Mouse (Mus musculus): ENCODE measurements around the gene Atrn.
A peak's percentile ranks its signal among the peaks of the same experiment; 100 is the strongest.

Gene Atrn

DNA sequence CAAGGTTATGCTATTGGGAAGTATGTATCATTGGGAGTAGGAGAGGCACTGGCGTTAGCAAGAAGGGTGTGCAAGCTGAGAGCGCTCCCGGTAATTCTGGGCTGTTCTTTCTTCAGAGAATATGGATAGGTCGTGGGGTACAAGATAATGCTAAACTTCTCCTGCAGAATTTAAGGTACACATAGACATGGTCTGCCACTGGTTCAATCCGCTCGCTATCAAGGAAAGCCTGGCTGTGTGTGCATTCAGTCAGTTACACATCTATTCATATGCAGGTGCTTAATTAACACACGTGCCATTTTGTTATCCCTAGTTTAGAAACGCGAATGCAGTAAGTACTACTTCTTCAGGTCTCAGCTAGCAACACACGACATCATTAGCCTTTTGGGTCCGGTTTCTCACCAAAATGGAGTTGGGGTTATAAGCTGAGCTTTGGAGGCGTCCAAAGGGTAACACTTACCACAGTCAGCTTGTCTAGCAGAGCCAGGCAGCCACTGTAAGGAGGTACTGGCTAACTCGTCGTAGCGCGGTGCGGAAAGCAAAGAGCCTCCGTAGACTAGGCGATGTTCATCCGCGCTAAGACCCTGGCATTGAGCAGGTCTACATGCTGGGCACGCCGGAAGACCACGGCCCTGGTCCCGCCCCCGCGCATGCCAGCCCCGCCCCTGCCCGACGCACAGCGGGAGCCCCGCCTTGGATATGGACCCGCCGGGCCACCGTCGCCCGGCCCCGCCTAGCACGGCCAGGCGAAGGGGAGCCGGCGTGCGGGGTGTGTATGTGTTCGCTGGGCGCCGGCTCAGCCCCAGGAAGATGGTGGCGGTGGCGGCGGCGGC lies at the start of gene Atrn, which contains the start of gene 4930402H24Rik:
Atrn (plus strand) TSS at position 745 of the 833 bp plus-strand sequence.
4930402H24Rik (minus strand) TSS at position 656 of the 833 bp plus-strand sequence.
- DNase-seq (ENCODE audit: low read depth, low spot score) = peak; percentile 86

DNA sequence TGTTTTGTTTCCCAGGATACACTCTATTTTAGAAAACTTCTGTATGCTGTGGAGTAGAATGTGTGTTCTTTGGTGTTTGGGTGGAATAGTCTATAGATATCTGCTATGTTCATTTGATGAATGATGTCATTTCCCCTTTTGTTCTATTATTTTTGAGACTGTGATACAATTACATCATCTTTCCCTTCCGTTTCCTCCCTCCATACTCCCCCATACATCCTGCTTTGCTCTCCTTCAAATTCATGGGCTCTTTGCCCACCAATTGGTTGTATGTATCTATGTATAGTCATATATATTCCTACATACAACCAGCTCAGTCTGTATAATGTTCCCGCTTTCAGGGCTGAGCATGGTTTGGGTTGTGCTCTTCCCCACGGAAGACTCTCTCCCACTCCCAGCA lies 44.2 kb upstream of the Atrn start:
- no peak for DNase-seq (ENCODE audit: low read depth, low spot score)

DNA sequence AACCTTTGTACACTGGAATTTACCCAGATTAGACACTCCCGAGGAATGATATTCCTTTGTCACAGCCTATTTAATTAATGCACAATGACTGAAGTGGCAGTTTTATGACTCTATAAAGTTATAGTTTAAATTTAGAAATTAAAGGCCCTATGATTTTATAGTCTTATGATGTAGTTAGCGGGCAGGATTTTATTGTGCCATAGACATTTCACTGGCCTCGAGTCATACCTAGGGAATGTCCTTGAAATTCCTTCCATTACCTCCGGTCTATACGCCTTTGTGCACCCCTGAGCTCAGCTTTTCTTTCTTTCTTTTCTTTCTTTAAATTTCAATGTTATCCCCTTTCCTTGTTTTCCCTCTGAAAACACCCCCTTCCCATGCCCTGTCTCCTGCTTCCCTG lies 35.4 kb upstream of the Atrn start:
- no peak for DNase-seq (ENCODE audit: low read depth, low spot score)

DNA sequence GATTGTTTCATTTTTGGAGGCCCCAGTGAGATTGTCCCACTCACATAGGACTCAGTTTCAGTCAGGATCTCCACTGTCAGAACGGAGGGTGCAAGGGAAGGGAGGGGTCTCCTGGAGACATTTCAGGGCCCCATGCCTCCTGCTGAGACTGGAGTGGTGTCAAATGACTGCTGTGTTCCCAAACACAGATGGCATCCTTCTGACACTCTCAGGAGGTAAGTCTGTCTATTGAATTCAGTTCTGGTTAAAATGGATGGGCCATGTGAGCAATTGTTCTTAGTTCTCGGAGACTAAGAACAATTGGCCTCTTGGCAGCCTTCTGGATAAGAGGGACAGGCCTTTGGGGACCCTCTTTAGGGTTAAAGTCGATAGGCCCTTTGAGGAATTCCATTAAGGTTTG lies 28.9 kb upstream of the Atrn start:
- no peak for DNase-seq (ENCODE audit: low read depth, low spot score)

DNA sequence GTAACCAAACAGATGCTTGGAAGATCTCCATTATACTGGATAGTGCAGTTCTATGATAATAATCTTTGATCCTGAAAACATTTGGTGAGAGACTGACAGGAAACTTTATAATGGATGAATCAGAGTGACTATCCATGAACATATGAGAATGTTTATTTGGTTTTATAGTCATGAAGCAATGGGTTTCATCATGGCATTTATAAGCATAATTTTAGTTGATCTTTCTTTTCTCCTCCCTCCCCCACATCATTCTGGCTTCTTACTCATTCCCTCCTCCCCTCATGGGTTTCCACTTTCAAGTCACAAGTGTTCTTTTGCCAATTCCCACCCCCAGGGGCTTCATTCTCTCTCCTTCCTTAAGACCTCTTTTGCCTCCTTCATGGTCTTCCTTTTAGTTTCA lies 19.3 kb upstream of the Atrn start:
- DNase-seq (ENCODE audit: low read depth, low spot score) = no peak

DNA sequence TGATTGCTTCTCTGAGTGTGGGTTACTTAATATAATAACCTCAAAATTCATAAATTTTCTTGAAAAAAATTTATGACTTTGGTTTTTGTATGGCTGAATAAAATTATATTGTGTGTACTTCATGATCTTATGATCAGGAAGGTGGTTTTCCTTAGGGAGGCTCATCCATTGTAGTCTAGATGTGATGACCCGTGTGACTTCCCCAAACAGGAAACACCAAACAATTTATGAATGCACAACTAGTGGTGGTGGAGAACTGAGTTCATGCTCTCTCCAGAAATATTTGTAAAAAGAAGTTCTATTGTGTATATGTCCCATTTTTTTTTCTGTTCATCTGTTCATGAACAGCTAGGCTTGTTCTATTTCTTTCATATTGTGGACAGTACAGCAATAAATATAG lies 18.8 kb upstream of the Atrn start:
- no peak for DNase-seq (ENCODE audit: low read depth, low spot score)

DNA sequence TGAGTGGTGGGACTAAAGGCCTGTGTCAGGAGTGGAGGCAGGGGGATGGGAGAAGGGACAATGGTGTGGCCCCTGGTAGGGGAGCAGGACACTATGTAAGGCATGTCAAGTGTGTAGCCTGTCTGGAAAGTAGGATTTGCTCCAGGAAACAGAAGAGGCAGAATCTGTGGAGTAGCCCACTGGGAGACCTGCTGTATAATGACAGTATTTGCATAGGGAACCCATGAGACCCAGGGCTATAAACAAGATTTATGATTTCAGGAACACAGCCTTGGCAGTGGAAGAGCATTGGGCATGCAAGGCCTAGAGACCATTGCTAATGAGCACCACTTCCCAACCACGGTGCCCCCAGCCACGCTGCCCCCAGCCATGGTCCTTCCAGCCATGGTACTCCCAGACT lies 9.4 kb upstream of the Atrn start:
- no peak for DNase-seq (ENCODE audit: low read depth, low spot score)

DNA sequence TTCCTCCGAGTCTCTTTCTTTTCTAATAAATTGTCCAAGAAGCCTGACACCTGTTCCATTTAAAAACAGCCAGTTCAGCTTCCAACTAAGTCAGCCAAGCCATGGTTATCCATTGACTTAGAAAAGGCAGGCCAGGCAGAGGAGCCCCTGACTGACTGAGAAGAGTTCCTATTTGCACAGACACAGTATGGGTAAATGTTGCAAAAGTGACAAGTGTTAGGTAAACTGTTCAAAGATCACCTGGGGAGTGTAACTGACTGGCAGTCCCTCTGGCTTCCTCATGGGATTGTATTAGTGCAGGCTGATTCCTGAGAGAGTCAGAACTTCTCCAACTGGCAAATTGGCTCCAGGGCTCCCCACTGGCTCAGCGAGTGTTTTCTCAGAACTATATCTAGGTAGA lies 8.4 kb upstream of the Atrn start:
- no peak for DNase-seq (ENCODE audit: low read depth, low spot score)

DNA sequence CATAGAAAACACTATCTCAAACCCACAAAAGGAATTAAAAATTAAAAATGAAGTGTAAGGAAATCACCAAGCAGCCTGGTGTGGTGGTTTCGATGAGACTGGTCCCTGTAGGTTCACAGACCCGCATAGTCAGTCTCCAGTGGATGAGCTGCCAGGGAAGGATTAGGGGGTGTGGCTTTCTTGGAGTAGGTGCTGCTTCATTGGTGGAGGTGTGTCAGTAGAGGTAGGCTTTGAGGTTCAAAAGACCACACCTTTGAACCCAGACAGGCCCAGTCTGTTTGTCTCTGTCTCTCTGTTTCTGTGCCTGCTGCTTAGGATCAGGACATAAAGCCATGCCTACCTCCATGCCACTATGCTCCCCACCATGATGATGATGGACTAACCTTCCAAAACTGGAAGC lies 7.5 kb upstream of the Atrn start:
- no peak for DNase-seq (ENCODE audit: low read depth, low spot score)

DNA sequence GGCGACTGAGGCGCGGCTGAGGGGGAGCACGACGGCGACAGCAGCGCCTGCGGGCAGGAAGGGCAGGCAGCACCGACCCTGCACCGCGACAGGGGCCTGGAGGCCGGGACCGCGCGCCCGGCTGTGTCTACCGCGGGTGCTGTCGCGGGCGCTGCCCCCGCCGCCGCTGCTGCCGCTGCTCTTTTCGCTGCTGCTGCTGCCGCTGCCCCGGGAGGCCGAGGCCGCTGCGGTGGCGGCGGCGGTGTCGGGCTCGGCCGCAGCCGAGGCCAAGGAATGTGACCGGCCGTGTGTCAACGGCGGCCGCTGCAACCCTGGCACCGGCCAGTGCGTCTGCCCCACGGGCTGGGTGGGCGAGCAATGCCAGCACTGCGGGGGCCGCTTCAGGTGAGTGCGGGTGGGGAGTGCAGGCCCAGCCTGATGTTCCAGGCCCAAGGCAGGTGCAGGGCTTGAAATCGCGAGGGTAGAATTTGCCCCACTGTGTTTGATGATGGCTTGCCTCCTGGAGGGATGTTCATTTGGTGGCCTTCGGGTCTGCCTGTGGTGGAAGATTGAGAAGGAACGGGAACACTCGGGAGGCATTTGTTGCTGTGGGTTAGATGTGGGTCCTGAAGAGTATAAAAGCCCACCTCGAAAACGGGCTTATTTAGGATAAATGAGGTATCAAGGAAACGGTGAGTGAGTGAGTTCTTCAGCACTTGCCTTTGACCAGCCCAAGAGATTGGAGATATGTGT lies 455 bp downstream of the Atrn start:
- DNase-seq (ENCODE audit: low read depth, low spot score) = no peak

DNA sequence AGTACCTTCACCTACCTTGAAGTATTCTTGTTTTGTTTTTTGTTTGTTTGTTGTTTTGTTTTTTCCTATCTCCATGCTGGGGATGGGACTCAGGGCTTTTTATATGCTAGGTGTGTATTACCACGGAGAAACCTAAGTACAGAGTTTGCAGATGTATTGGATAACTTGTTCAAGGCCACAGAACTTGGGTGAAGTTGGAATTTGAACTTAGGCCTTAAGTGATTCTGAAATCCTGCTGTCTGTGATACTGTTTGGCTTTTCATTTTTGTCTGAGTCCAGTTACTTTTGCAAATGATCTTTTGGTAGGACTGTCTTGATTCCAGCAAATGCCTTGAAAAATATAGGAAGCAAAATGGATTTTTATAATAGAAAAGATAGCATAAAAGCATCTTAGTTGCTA lies 5.4 kb downstream of the Atrn start:
- DNase-seq (ENCODE audit: low read depth, low spot score) = no peak

DNA sequence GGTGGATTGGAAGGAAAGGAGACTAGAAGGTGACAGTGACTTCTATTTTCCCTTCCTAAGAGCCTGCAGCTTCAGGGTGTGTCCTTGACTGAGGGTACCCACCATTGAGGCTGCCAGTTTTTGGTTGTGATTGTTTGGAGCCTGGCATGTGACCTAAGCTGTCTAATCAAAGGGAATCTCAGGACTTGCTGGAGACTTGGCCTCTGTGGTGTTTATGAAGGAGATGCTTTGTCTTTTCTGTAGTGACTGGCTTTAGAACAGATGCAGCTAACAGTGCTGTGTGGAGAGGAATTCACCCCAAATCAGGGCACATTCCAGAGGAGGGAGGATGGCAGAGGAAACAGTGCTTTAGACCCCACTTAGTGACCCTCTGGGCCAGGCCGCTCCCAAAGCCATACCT lies 8.6 kb downstream of the Atrn start:
- no peak for DNase-seq (ENCODE audit: low read depth, low spot score)

DNA sequence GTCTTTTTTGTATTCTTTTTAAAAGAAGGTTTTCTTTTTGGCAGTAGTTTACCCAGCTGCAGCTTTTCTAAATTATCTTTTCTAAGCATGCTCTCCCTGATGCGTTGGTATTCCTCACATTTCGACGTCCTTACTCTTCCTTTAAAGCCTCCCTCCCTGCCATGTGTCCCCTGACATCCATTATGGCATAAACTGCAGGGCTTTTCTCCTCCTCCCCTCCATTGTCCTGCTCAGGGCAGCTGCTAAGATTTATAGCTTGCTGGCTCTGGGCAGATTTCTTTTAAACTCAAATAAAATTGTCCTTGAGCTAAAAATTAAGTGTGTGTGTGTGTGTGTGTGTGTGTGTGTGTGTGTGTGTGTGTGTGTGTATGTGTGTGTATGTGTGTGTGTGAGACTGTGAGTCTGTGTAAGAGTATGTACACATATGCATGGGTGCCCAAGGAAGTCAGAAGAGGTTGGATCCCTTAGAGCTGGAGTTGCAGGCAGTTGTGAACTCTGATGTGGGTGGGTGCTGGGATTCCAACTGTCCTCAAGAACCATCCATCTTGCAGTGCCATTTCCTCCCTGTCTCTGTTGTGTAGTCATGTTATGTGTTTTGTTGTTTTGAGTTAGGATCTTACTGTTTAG lies 10.3 kb downstream of the Atrn start:
- DNase-seq (ENCODE audit: low read depth, low spot score) = no peak

DNA sequence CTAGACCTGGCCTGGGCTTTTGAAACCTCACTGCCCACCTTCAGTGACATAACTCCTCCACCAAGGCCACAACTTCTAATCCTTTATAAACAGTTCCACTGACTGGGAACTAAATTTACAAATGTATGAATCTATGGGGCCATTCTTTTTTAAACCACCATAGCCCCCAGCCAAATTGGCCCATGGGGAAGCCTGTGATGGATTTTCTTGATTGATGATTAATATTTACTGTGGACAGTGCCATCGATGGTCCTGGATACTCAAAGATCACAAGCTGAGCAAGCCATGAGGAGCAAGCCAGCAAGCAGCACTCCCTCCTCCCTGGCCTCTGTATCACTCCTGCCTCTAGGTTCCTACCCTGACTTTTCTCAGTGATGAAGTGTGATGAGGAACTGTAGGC lies 11.4 kb downstream of the Atrn start:
- DNase-seq (ENCODE audit: low read depth, low spot score) = no peak

DNA sequence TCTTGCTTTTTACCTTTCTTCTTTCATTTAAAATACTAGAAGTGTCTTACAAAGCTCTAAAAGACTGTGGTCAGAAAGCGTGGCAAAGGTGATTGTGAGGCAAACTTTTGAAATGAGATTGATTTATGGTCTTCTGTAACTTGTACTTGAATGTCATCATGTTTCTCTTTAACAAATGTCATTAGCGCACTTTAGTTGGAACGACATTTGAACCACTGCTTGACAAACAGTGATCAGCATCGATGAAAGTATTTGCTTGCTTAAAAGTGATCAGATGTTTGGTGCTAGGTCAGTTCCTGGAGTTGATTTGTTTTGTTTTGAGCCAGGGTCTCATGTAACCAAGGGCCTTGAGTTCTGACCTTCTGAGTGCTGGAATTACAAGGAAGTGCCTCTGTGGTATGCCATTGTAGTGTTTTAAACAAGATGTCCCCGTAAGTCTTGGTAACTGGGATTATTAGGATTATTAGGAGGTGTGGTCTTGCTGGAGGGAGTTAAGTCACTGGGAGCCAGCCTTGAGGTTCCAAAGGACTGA lies 12.8 kb downstream of the Atrn start:
- no peak for DNase-seq (ENCODE audit: low read depth, low spot score)

DNA sequence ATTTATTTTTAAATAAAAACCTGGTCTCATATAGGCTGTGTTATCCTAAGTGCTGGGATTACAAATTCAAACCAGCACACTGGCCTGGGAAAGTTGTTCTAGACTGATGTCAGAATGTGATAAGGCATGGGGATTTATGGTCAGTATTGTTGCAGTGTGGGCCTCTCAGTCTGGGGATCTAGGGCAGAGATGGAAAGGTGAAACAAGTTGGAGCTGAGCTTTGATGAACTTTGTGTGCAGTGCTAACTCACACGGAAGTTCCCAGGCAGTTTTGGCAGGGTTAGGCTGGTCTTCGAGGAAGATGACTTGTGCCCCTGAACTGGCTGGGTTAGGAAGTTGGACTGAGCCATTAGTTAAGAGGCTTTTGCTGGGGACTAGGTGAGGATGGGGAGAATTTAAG lies 18.7 kb downstream of the Atrn start:
- no peak for DNase-seq (ENCODE audit: low read depth, low spot score)

DNA sequence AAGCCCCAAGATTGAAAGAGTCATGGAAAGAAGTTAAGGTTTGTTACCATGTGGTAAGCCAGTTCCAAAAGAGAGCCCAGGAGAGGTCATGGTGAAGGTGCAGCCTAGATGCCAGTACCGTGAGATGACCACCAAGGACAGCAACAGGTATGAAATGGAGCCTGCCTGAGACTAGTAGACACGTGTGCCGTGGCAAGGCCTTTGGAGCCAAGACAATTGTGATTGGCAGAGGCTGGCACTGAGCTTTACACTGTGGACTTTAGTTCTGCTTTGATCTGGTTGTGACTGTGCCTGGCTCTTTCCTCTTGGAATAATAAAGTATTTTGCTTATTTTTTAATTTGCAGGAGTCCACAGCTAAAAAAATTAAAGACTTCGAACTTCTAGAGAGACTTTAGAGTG lies 21.7 kb downstream of the Atrn start:
- no peak for DNase-seq (ENCODE audit: low read depth, low spot score)

DNA sequence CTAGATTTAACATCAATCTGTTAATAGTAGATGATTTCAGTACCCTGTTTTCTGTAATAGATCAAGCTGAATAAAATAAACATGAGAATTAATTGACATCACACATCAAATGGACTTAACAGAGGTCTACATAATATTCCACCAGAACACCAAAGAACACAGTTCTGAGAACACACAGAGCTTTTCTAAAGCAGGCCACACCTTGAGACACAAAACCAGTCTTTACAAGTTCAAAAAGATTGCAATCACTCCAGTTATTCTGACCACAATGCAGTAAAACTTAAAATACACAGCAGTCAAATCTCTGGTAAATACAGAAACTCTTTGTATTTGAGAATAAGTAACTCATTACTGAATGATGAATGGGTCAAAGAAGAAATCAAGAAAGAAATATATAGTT lies 22.2 kb downstream of the Atrn start:
- DNase-seq (ENCODE audit: low read depth, low spot score) = no peak

DNA sequence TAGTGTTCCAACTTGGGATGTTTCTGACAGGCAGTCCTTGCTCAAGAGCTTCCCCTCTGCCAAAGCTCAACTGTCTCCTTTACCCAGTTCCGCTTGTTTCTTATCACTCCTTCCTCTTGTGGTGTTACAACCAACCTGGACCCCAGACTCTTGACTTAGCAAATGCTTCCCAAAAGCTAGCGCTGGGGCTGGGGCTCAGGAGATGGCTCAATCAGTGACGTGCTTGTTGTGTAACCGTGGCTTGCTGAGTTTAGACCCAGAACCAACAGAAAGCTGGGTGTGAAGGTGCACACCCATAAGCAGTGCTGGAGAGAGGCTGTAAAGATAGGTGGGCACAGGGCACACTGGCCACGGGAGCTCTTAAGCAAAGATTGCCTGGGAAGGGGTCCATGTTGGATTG lies 23.7 kb downstream of the Atrn start:
- DNase-seq (ENCODE audit: low read depth, low spot score) = no peak

DNA sequence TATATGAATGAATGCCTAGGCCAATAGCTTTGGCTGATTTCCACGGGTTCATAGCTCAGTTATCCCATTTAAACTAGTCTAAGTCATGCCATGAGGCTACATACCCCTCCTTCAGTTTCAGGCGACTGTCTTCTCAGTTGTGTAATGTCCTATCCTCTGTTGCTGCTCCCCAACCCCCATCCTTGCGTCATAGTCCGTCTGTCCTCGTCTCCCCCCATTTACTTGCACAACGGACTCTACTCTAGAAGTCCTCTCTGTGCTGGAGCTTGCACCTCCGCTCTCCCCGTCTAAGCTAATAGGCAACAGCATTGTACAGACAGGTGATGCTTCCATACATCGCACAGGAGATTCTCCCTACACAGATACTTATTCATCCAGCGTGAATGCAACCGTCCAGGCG lies 26.6 kb downstream of the Atrn start:
- no peak for DNase-seq (ENCODE audit: low read depth, low spot score)

DNA sequence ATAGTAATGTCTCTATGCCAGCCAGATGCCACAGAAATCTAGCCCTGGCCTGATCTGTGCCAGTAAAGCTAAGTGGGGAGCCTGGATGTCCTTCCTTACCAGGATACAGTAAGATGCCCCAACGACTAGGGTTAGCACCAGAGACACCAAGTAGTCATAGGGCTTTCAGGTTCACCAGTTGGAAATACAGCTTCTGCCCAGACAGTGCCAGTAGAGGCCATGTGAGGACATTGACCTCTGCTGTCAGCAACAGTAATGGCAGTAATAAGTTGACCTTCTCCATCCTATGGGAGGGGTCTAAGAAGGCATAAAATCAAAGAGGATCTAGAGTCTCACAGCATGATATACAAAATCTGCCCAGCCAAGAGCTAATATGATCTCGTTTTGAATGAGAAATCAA lies 43.5 kb downstream of the Atrn start:
- DNase-seq (ENCODE audit: low read depth, low spot score) = no peak

DNA sequence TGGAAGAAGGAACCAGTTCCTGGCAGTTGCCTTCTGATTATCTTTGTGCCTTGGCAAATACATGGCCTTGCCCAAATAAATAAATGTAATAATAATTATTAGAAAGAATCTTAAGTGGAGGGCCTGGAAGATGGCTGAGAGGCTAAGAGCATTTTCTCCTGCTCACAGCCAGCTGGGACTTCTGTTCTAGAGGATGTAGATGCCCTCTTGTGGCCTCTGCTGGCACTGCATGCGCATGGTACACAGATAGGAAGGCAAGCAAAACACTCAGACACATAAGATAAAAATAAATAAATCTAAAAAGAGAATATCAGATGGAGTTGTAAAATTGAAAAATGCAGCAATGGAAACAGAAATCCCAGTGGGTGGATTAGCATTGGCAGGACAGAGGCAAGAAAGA lies 44.3 kb downstream of the Atrn start:
- peak; percentile 75 for DNase-seq (ENCODE audit: low read depth, low spot score)

All from forelimb bud, embryonic 11.5 days (tissue).